Mouse (Mus musculus): ENCODE measurements around the gene Sec61g.

Sec61g gene

GRCm38 (mm10) chr11:16508052-16508654 lies at the start of gene Sec61g:
Gene Sec61g, minus strand, starts transcription at chr11:16508484.
- in situ Hi-C loops (cut with MboI, MseI) = loop anchor here (5.0 to 25.0 kb wide), 3 partner anchors 444 to 1454 kb away; partner anchors contain the start of genes Etaa1, Fbxo48 and Pno1

GRCm38 (mm10) chr11:16546421-16547163 lies 38.3 kb upstream of the Sec61g start:
- in situ Hi-C loops (cut with MboI, MseI) = no loop called here

GRCm38 (mm10) chr11:16537379-16537778 lies 29.1 kb upstream of the Sec61g start:
- in situ Hi-C loops (cut with MboI, MseI) = loop anchor here (10.0 kb wide), 1 partner anchor 727 kb away; no protein-coding TSS in a partner anchor

- in situ Hi-C loops (cut with MboI, MseI) = loop anchor here (10.0 kb wide), 1 partner anchor 730 kb away; no protein-coding TSS in a partner anchor
Measured at GRCm38 (mm10) chr11:16534582-16535553, 26.6 kb upstream of the Sec61g start.

GRCm38 (mm10) chr11:16532877-16533276 lies 24.6 kb upstream of the Sec61g start:
- in situ Hi-C loops (cut with MboI, MseI) = loop anchor here (10.0 kb wide), 1 partner anchor 732 kb away; no protein-coding TSS in a partner anchor

GRCm38 (mm10) chr11:16528909-16529308 lies 20.6 kb upstream of the Sec61g start:
- in situ Hi-C loops (cut with MboI, MseI) = no loop called here

- in situ Hi-C loops (cut with MboI, MseI) = no loop called here
Measured at GRCm38 (mm10) chr11:16528391-16528790, 20.1 kb upstream of the Sec61g start.

- in situ Hi-C loops (cut with MboI, MseI) = no loop called here
Measured at GRCm38 (mm10) chr11:16527743-16528142, 19.5 kb upstream of the Sec61g start.

- in situ Hi-C loops (cut with MboI, MseI) = no loop called here
Measured at GRCm38 (mm10) chr11:16526467-16526866, 18.2 kb upstream of the Sec61g start.

- in situ Hi-C loops (cut with MboI, MseI) = no loop called here
Measured at GRCm38 (mm10) chr11:16525724-16526123, 17.4 kb upstream of the Sec61g start.

- in situ Hi-C loops (cut with MboI, MseI) = loop anchor here (25.0 kb wide), 2 partner anchors 687 to 1437 kb away; partner anchors contain the start of genes Etaa1 and Pno1
Measured at GRCm38 (mm10) chr11:16524917-16525640, 16.8 kb upstream of the Sec61g start.

GRCm38 (mm10) chr11:16515081-16515480 lies 6.8 kb upstream of the Sec61g start:
- in situ Hi-C loops (cut with MboI, MseI) = loop anchor here (25.0 kb wide), 2 partner anchors 697 to 1447 kb away; partner anchors contain the start of genes Etaa1 and Pno1

- in situ Hi-C loops (cut with MboI, MseI) = loop anchor here (25.0 kb wide), 2 partner anchors 698 to 1448 kb away; partner anchors contain the start of genes Etaa1 and Pno1
Measured at GRCm38 (mm10) chr11:16514221-16514620, 5.9 kb upstream of the Sec61g start.

GRCm38 (mm10) chr11:16507385-16508051 lies 766 bp downstream of the Sec61g start:
- in situ Hi-C loops (cut with MboI, MseI) = loop anchor here (5.0 to 25.0 kb wide), 3 partner anchors 445 to 1455 kb away; partner anchors contain the start of genes Etaa1, Fbxo48 and Pno1

GRCm38 (mm10) chr11:16505999-16506398 lies 2.3 kb downstream of the Sec61g start:
- in situ Hi-C loops (cut with MboI, MseI) = loop anchor here (5.0 to 25.0 kb wide), 3 partner anchors 446 to 1456 kb away; partner anchors contain the start of genes Etaa1, Fbxo48 and Pno1

- in situ Hi-C loops (cut with MboI, MseI) = loop anchor here (25.0 kb wide), 2 partner anchors 709 to 1459 kb away; partner anchors contain the start of genes Etaa1 and Pno1
Measured at GRCm38 (mm10) chr11:16503150-16503549, 5.1 kb downstream of the Sec61g start.

- in situ Hi-C loops (cut with MboI, MseI) = loop anchor here (25.0 kb wide), 2 partner anchors 710 to 1460 kb away; partner anchors contain the start of genes Etaa1 and Pno1
Measured at GRCm38 (mm10) chr11:16502744-16503143, 5.5 kb downstream of the Sec61g start.

- in situ Hi-C loops (cut with MboI, MseI) = no loop called here
Measured at GRCm38 (mm10) chr11:16498756-16499680, 9.3 kb downstream of the Sec61g start.
